Mouse (Mus musculus) c-Kit-positive CD71-negative TER-119-negative erythroid progenitor cells, embryonic 14.5 days (primary cell): Measurements from ENCODE around the gene Paip2b.
"Not testable (repeated sequence)": the region's sequence is repeated elsewhere in the genome, so short reads cannot be mapped to it uniquely, and the experiment has no call there.

Experiments
- DNase-seq: peaks from one replicate; pipeline ENCODE4 v3.0.0-alpha.2; 2013; ENCODE audit warnings: low read depth

The Paip2b gene

GRCm38 (mm10) chr6:83831606-83832123, at the start of gene Paip2b:
Paip2b (minus strand) TSS chr6:83831741.
- DNase-seq: peak; percentile 99

GRCm38 (mm10) chr6:83879815-83880214, 48.3 kb upstream of the Paip2b start:
- peak; percentile 41 for DNase-seq

- DNase-seq: peak; percentile 28
These were observed 36.4 kb upstream of the Paip2b start for GRCm38 (mm10) chr6:83867598-83868585.

GRCm38 (mm10) chr6:83866954-83867597, 35.5 kb upstream of the Paip2b start, which contains the start of gene Zfp638:
Zfp638 (plus strand) TSS chr6:83867109.
- DNase-seq: peak; percentile 83

- DNase-seq: no peak
These were observed 34.9 kb upstream of the Paip2b start for GRCm38 (mm10) chr6:83866423-83866822.

GRCm38 (mm10) chr6:83863538-83863937, 32.0 kb upstream of the Paip2b start:
- DNase-seq: no peak

- DNase-seq: no peak
These were observed 28.5 kb upstream of the Paip2b start for GRCm38 (mm10) chr6:83860033-83860432.

GRCm38 (mm10) chr6:83857476-83857875, 25.9 kb upstream of the Paip2b start:
- DNase-seq: no peak

GRCm38 (mm10) chr6:83849446-83849845, 17.9 kb upstream of the Paip2b start:
- DNase-seq: no peak

- DNase-seq: no peak
These were observed 14.6 kb upstream of the Paip2b start for GRCm38 (mm10) chr6:83846141-83846540.

GRCm38 (mm10) chr6:83844913-83845312, 13.4 kb upstream of the Paip2b start:
- no peak for DNase-seq

GRCm38 (mm10) chr6:83840086-83840485, 8.5 kb upstream of the Paip2b start:
- DNase-seq: no peak

- no peak for DNase-seq
These were observed 6.5 kb upstream of the Paip2b start for GRCm38 (mm10) chr6:83838046-83838445.

- no peak for DNase-seq
These were observed 5.3 kb upstream of the Paip2b start for GRCm38 (mm10) chr6:83836826-83837225.

- DNase-seq: not testable (repeated sequence)
These were observed 852 bp upstream of the Paip2b start for GRCm38 (mm10) chr6:83832393-83832792.

GRCm38 (mm10) chr6:83830941-83831605, 468 bp downstream of the Paip2b start:
- DNase-seq: no peak

- DNase-seq: no peak
These were observed 9.7 kb downstream of the Paip2b start for GRCm38 (mm10) chr6:83821856-83822255.

GRCm38 (mm10) chr6:83820727-83821515, 10.6 kb downstream of the Paip2b start:
- DNase-seq: no peak

- DNase-seq: no peak
These were observed 12.5 kb downstream of the Paip2b start for GRCm38 (mm10) chr6:83818996-83819395.

- DNase-seq: no peak
These were observed 15.7 kb downstream of the Paip2b start for GRCm38 (mm10) chr6:83815801-83816200.

- DNase-seq: no peak
These were observed 28.7 kb downstream of the Paip2b start for GRCm38 (mm10) chr6:83802846-83803245.
